Mouse (Mus musculus): ENCODE data around the gene Cisd3. TPM values are rescaled to one million over a fixed set of nuclear protein-coding genes. Genes with fewer than 3 reads are reported as not detected.
A peak's percentile ranks its signal among the peaks of the same experiment; 100 is the strongest.

Gene Cisd3
- total RNA-seq, 2 experiments from 2014 or later: 65.5 to 72.0 TPM

DNA sequence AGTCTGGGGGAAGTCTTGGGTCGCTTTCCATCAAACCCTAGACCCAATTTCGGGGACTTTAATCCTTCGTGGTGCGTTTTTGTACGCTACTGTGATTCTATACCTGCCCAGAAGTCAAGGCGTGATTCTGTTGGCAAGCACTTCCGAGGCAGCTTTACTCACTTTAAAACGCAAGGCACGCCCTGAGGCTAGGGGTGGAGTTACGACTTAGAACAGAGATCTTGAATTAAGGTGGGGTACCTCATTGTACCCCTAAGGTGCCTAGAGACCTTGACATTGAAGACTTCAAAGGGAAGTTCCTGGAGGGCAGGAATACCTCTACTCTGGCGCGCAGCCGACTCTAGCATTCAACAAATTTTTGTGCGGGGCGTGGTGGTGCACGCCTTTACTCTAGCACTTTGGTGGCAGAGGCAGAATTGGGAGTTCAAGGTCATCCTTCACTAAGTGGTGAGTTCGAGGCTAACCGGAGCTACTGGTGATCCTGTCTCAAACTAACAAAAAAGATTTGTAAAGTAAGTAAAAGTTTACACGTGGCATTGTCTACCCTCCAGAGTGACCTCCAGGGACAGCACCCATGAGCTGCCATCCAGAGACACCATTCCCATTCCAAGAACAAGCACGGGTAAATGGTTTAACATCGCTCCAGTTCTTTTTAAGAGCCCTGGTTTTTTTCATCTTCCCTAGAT is 23.3 kb upstream of the Cisd3 start:
- no peak for DNase-seq (ENCODE audit: low spot score in 2 of 2)

DNA sequence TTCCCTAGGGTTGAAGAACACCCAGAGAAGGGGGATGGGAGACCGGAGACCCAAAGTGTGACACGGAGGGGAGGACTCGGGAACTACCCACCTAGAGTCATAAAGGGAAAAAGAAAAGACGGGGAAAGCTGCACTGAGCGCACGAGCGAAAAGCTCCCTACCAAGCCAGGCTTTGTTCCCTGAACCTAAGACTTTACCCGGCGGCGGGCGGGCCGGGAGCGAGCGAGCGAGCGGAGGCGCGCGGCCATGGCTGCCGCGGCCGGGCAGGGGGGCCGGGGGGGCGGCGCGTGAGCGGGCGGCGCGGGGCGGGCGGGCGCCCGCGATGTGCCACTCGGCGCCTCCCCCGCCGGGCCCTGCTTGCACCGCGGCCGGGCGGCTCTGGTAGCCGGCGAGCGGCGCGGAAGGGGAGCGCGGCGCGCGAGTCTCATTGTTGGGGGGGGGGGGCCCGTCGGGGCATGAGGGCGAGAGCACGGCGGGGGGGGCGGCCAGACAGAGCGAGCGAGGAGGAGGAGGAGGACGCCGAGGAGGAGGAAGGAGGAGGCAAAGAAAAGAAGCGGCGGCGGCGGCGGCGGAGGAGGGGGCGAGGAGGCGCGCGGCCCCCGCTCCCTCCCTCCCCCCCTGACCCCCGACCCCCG is 22.6 kb upstream of the Cisd3 start, which contains the start of gene Mllt6:
Mllt6 (plus strand) TSS at position 522 of the 635 bp plus-strand sequence.
- peak; percentile 63 to 81 for DNase-seq (ENCODE audit: low spot score in 2 of 2)

- DNase-seq (ENCODE audit: low spot score in 2 of 2): no peak
These were observed 21.9 kb upstream of the Cisd3 start for GRCm38 (mm10) chr11:97663528-97664338.

GRCm38 (mm10) chr11:97664339-97664665 is 21.3 kb upstream of the Cisd3 start:
- no peak for DNase-seq (ENCODE audit: low spot score in 2 of 2)

DNA sequence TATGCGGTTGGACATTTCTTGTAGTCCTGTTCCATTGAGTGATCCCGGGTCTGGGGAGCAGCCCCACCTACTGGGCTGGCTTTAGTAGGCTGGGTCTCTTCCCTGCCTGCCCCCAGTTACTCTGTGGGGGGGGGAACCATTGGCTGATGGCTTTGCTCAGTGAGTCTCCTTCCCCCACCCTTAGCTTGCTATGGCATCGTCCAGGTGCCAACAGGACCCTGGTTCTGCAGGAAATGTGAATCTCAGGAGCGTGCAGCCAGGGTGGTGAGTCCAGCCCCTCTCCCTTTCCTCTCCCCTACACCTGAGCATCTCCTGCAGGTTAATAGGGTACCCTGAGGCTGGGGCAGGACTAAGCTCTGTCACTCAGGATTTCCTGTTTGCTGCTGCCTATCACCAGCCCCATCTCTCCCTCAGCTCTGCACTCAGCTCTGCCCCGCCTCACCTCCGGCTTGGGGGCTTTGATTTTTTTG is 20.8 kb upstream of the Cisd3 start:
- no peak for DNase-seq (ENCODE audit: low spot score in 2 of 2)

DNA sequence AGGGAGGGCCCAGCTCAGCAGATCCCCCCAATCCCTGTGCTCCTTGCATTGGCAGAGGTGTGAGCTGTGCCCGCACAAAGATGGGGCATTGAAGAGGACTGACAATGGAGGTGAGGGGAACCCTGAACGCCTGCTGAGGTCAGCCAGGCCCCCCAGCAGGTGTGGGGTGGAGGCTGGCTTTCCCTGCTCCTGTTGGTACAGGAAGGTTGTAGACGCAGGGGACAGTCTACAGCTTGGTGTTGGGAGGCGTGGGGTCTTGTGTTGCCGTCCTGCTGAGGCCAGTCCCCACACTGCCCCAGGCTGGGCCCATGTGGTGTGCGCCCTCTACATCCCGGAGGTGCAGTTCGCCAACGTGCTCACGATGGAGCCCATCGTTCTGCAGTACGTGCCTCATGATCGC is 20.2 kb upstream of the Cisd3 start:
- DNase-seq (ENCODE audit: low spot score in 2 of 2): no peak

DNA sequence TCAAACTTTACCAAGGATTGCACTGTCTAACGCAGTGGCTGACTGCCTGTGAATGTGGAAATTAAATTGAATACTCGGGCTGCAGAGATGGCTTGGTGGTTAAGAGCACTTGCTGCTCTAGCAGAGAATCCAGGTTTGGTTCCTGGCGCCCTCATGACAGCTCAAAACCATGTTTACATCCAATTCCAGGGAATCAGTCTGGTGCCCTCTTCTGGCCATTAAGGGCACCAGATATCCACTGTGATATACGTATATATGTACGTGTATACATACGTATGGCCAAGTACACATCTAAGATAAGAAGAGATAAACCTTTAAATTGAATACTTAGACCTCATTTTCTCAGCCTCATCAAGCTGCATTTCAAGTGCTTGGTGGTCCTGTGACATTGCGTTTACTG is 19.4 kb upstream of the Cisd3 start:
- DNase-seq (ENCODE audit: low spot score in 2 of 2): no peak

DNA sequence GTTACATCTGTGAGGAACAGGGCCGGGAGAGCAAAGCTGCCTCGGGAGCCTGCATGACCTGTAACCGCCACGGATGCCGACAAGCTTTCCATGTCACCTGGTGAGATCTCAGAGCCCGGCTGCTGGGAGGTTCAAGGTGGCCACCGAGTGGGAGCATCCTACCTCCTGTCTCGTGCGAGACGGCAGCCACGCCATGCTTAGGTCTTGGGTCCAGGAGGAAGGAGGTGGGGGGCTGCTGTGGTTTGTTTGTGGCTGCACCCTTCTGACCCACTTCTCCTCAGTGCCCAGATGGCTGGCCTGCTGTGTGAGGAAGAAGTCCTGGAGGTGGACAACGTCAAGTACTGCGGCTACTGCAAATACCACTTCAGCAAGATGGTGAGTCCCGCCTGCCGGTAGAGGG is 18.8 kb upstream of the Cisd3 start:
- no peak for DNase-seq (ENCODE audit: low spot score in 2 of 2)

DNA sequence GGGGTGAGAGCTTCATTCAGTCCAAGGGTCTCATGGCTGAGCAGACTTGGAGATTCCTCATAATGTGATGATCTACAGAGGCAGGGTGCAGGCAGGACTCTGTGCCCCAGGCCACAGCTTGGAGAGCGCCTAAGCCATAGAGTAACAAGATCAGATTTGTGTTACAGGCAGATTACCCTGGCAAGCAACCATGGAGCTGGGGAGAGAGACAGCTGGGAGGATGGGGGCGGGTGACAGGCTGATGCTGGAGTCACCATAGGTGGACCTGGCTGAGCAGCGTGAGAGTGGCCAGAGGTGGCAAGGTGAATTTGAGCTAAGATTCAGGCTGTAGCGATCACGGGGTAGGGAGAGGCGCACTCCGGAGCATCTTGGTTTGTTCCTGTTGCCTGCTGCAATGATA is 17.5 kb upstream of the Cisd3 start:
- DNase-seq (ENCODE audit: low spot score in 2 of 2): no peak

DNA sequence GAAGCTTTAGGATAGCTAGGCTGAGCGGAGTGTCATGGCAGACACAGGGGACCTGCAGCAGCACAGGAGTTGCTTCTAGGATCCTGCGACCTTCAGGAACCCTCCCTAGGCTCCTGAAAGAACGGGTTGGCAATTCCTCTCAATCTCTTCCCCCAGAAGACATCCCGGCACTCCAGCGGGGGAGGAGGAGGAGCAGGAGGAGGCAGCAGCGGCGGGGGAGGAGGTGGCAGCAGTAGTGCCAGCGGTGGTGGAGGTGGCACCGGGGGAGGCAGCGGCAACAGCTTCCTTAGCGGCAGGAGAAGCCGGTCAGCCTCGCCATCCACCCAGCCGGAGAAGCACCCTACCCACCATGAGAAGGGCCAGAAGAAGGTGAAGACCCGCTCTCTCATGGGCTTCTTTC is 16.4 kb upstream of the Cisd3 start:
- no peak for DNase-seq (ENCODE audit: low spot score in 2 of 2)

GRCm38 (mm10) chr11:97669829-97670228 is 15.8 kb upstream of the Cisd3 start:
- DNase-seq (ENCODE audit: low spot score in 2 of 2): no peak

DNA sequence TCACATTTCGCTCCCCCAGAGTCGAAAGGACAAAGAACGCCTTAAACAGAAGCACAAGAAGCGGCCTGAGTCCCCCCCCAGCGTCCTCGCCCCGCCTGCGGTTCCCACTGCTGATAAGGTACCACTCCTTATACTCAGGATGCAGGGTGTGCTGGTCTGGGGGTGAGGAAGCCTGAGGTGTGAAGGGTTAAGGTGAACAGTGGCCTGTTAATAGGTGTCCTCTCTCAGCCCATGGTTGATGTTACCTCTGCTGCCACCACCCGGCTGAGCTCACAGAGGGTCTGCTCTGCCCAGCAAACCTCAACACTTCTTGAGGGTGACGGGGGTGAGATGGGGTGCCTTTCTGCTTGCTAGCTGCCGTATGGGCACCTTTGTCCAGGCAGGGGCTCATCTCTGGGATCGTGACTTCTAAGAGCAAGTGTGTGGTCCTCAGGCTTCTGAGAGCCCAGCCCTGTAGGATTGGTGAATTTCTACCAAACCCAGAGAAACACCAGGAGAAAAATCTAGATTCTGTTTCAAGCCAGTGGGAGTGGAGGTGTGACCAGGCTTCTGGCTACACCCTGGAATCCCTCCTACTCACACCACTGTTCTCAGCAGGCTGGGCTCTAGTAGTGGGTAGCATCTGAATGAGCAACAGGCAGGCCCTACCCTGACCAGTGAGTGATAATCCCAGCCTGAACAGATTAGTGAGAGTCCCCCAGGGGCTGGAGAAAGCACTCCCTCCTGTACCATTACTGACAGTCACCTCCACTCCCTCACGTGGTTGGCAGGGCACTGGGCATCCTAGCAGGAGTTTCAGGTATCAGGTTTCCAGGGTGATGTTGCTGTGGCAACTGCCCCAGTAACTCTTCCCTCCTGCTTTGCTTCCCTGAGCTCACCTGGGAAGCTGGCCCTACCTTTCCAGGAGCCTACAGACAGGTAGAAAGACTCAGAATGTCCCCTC is 15.1 kb upstream of the Cisd3 start:
- no peak for DNase-seq (ENCODE audit: low spot score in 2 of 2)

DNA sequence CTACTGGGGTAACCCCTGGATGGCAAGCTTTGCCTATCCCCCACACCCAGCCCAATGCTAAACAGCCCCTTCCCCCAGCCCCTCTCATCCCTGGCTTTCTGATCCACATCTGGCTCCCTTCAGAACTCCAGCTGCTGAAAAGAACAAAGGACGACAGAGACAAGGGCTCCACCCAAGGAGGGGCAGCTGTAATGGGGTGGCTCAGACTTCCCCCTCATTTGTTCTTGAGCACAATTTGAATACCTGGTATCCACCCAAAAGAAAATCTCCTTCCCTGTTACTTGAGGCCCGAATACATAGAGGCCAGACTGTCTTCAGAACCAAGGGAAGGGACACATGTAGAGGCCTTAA is 14.5 kb upstream of the Cisd3 start:
- DNase-seq (ENCODE audit: low spot score in 2 of 2): no peak

GRCm38 (mm10) chr11:97673148-97673547 is 12.5 kb upstream of the Cisd3 start:
- DNase-seq (ENCODE audit: low spot score in 2 of 2): no peak

DNA sequence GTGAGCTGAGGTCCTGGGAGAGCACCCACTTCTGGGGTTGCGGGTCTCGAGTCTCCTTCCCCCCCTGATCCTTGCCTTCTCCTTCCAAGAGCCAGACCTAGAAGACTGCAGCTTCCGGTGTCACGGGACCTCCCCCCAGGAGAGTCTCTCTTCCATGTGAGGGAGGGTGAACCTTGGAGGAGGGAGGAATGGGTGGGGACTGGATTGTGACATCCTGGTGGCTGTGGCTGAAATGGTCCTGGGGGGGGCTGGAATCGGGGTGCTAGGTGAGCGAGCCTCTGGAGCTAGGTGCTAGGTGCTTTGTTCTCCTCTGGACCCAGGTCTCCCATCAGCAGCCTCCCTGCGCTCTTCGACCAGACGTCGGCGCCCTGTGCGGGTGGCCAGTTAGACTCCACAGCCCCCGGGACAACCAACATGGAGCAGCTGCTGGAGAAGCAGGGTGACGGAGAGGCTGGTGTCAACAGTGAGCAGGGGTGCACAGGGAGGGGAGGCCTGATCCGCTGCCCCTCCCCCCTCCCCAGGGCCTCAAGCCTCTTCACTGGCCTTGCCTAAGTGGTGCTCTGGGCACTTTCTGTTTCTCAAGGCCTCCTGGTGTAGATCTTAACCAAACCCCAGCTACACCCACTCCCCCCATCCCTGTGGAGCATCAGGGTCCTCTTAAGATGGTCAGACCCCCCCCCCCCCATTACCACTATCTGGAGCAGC is 9.4 kb upstream of the Cisd3 start:
- no peak for DNase-seq (ENCODE audit: low spot score in 2 of 2)

DNA sequence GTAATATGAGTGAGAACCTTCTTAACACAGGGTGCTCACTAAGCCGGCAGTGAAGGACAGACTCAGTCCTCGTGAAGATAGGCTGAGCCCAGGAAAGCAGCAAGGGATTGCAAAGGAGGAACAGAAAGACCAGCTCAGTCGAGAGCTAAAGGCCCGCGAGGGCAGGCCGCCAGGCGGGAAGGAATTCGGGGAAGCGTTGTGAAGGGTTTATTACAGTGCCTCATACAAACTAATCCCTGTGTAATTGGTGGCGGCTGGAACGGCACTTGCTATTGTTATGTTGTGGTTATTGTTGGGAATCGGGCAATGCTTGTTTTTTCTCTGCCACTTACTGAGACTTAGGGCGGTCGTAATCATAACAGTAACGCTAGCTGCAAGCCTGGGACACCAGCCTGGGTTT is 8.2 kb upstream of the Cisd3 start:
- DNase-seq (ENCODE audit: low spot score in 2 of 2): no peak

- DNase-seq (ENCODE audit: low spot score in 2 of 2): no peak
These were observed 7.8 kb upstream of the Cisd3 start for GRCm38 (mm10) chr11:97677842-97678241.

- DNase-seq (ENCODE audit: low spot score in 2 of 2): no peak
These were observed 7.3 kb upstream of the Cisd3 start for GRCm38 (mm10) chr11:97678301-97678700.

DNA sequence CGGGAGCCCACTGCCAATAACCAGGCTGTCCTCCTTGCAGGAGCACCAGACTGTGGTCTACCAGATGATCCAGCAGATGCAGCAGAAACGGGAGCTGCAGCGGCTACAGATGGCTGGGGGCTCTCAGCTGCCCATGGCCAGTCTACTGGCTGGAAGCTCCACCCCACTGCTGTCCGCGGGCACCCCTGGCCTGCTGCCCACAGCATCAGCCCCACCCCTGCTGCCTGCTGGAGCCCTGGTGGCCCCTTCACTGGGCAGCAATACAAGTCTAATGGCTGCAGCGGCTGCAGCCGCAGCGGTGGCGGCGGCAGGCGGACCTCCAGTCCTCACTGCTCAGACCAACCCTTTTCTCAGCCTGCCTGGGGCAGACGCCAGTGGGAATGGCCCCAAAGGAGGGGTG is 5.2 kb upstream of the Cisd3 start:
- peak in 1 of 2 experiments; percentile 63 for DNase-seq (ENCODE audit: low spot score in 2 of 2)

- no peak for DNase-seq (ENCODE audit: low spot score in 2 of 2)
These were observed 3.0 kb upstream of the Cisd3 start for GRCm38 (mm10) chr11:97682504-97683055.

Data from gastrocnemius, postnatal 4 days (tissue).